Mouse (Mus musculus) limb, embryonic 10.5 days (tissue): ENCODE results near the gene Ei24. TPM values are rescaled to one million over a fixed set of nuclear protein-coding genes. Genes with fewer than 3 reads are reported as not detected.

ENCODE experiments used
- DNase-seq: peaks from one replicate; pipeline ENCODE4 v3.0.0-alpha.2; 2017; ENCODE audit warnings: low spot score
- H3K27ac ChIP-seq: fragments of 300-500 bp; sonication (generic); 2 replicates; pipeline ENCODE4 v1.5.1; 2016; ENCODE audit warnings: mild to moderate bottlenecking
- H3K27me3 ChIP-seq: fragments of 300-500 bp; sonication (generic); 2 replicates; pipeline ENCODE4 v1.6.1; 2016; ENCODE audit warnings: low read depth, mild to moderate bottlenecking; ENCODE audit not compliant: poor library complexity, severe bottlenecking
- H3K36me3 ChIP-seq: fragments of 300-500 bp; sonication (generic); 2 replicates; pipeline ENCODE4 v1.6.1; 2016; ENCODE audit warnings: mild to moderate bottlenecking, moderate library complexity
- H3K4me1 ChIP-seq: fragments of 300-500 bp; sonication (generic); 2 replicates; pipeline ENCODE4 v1.6.1; 2016
- H3K4me3 ChIP-seq: fragments of 300-500 bp; sonication (generic); 2 replicates; pipeline ENCODE4 v1.5.1; 2016; ENCODE audit warnings: mild to moderate bottlenecking, moderate library complexity
- H3K9me3 ChIP-seq: fragments of 300-500 bp; sonication (generic); replicated peaks from 2 replicates; pipeline ENCODE4 v1.6.1; 2016; ENCODE audit warnings: mild to moderate bottlenecking
- WGBS: fragments of 180-500 bp; shearing (Covaris S2); methylation state at CpG from one replicate; pipeline ENCODE4 v1.1.7; 2016; 5-methylcytosine and 5-hydroxymethylcytosine counted together
- polyA plus RNA-seq: library from polyadenylated mRNA; unstranded; fragments of >200 nt; fragmentation: Nextera tagmentation; extraction: Ambion mirVana; gene quantifications from 2 replicates; pipeline ENCODE4 v1.2.1, GENCODE M21; 2016

The Ei24 gene
- 84.3 and 91.1 TPM in 2 replicates for polyA plus RNA-seq

DNA sequence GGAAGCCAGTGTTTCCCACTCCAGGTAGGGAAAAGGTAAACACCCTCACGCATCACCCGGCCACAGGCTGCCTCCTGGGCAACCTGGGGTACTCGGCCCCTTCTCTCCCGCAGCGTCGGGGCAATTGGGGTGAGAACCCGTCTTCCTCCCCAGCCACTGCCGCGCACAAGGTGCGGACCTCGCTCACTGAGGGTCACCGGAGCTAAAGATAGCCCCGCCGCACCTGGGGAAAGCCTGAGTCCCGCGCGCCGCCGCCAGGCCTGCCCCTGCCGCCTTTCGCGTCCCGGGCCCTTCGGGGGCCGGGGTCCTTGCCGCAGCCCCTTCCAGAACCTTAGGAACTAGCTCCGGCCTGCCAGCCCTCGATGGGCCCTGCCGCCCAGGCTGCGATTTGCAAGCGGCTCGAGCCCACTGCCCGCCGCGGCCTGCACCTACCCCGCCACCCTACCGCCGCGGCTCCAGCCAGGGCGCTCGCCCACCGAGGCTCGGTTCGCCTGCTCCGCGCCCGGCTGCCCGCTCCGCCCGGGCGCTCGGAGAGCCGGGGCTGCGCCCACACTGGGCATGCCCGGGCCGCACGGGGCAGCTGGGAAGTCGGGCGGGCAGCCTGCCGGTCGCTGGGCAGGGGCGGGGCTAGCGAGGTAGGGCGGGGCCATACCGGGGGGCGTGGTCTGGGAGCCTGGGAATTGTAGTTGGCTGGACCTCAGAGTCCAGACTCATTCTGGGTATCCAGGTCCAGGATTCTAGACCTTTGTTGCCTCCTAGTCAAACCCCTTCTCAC lies at the start of gene Ei24:
TSS of gene Ei24 (minus strand) at position 613 of the 775 bp plus-strand sequence.
- H3K27ac ChIP-seq, result peak within 1 kb of the TSS; percentile 92
- under 1% methylated on average over 66 of the region's 66 CpGs for WGBS
- H3K36me3 ChIP-seq, result peaks cover 9% of the 10 kb centered on the region
- peak within 1 kb of the TSS; percentile 75 for H3K4me3 ChIP-seq
- H3K27me3 ChIP-seq, result no peaks in the 10 kb centered on the region
- peaks cover 13% of the 10 kb centered on the region for H3K4me1 ChIP-seq
- peak; percentile 96 for DNase-seq
- no peaks in the 10 kb centered on the region for H3K9me3 ChIP-seq

DNA sequence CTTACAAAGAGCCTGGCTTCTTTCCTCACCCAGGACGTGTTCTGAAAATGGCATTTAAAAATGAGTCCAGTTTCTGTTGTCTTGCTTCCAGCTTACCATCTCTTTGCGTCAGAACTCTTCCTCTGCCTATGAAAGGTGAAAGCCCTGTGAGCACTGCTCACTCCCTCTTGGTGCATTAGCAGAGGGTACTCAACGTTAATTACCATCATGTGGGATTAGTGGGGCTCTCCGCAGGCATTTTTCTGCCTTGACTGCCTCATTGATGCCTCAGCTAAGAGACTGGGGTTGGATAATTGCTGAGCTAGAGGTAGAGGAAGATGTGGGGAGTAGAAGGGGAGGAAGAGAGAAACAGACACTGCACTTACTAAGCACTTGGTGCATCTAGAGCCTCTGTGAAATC lies 49.2 kb upstream of the Ei24 start:
- Histone ChIP-seq H3K27me3 (no peaks in the 10 kb centered on the region), H3K4me1 (no peaks in the 10 kb centered on the region), H3K9me3 (no peaks in the 10 kb centered on the region), H3K36me3 (no peaks in the 10 kb centered on the region), H3K4me3 (no peak overlapping the region), H3K27ac (no peak overlapping the region)
- 44% methylated on average over 4 of the region's 4 CpGs for WGBS
- DNase-seq, result no peak

DNA sequence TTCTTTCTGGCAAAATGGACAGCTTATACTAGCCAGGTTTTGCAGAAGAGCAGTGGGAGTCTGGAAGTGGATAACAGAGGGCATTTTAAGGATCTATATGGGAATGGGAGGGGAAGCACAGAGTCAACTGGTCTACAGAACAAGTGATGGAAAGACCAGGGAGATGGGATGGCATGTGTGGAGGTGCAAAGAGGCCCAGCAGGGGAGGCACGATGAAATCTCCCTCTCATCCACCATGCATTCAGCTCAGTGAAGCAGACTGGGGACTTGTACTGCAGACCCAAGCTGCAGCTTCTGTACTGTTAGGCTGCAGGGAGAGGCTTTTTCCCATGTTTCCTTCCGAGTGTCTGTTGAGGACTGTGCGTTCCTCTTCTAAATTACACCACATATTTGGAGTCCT lies 36.7 kb upstream of the Ei24 start:
- no peaks in the 10 kb centered on the region for H3K36me3 ChIP-seq
- H3K27me3 ChIP-seq, result peaks cover 45% of the 10 kb centered on the region
- H3K9me3 ChIP-seq, result no peaks in the 10 kb centered on the region
- 48% methylated on average over 3 of the region's 3 CpGs for WGBS
- H3K4me3 ChIP-seq, result peak overlapping the region; percentile 62; the same call in 1 of the 2 replicates
- H3K27ac ChIP-seq, result no peak overlapping the region
- peaks cover 19% of the 10 kb centered on the region for H3K4me1 ChIP-seq
- no peak for DNase-seq

DNA sequence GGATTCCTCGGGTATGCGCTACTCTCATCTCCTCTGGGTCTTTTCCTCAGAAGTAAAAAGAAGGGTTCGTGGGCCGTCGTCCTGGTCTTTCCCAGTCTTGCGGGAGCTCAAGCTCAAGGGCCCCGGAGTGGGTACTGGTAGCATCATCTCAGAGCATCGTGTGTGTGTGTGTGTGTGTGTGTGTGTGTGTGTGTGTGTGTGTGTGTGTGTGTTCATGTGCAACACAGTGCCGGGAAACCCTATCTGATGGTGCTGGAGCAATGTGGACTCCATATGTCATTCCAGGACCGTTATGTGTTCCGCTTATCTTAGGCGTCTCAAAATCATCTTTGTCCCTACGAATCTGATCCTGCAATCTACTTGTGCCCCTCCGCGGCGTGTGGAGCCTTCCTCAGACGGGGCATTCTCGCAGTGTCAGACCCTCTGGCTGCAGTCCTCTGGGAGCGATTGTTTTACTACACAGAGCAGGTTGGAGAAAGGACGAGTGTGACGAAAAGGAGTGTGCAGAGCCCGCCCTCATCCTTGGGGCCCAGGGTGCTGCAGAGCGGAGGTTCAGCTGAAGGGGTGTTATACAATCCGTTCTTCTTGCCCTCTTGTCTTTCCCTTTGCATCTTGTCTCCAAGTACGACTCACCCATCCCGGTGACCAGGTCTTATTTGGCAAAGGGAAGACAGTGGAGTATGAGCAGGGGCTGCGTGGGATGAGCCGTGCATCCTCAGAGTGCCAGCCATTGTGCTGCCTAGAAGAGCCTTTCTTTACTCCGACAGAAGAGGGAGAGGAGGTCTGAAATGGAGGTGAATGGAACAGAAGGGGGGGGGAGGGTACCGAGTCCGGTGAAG lies 36.1 kb upstream of the Ei24 start:
- peak overlapping the region; percentile 56 for H3K27ac ChIP-seq
- H3K4me3 ChIP-seq, result peak overlapping the region; percentile 62
- 4% methylated on average over 31 of the region's 31 CpGs for WGBS
- no peaks in the 10 kb centered on the region for H3K9me3 ChIP-seq
- peaks cover 45% of the 10 kb centered on the region for H3K27me3 ChIP-seq
- H3K36me3 ChIP-seq, result no peaks in the 10 kb centered on the region
- DNase-seq, result peak; percentile 45
- peaks cover 19% of the 10 kb centered on the region for H3K4me1 ChIP-seq

DNA sequence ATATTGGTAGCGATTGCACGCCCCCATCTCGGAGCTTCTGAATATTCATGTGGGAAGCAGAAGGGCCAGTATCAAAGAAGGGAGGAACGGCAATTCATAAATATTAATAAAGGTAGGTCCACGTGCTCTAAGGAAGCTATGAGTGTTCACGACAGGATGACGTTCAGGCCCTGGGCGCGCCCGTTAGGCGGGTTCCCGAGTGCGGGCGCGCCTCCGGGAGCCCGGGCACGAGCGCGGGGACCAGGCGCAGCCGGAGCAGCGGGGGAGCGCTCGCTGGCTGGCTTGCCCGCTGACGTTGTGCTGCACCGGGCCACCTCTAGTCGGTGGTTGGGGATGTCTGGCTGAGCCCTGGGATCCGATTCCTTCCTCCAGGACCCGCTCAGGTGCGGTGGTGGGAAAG lies 35.3 kb upstream of the Ei24 start:
- H3K4me3 ChIP-seq, result peak overlapping the region; percentile 62
- H3K4me1 ChIP-seq, result peaks cover 19% of the 10 kb centered on the region
- 1% methylated on average over 32 of the region's 32 CpGs for WGBS
- peaks cover 45% of the 10 kb centered on the region for H3K27me3 ChIP-seq
- peak; percentile 84 for DNase-seq
- no peaks in the 10 kb centered on the region for H3K9me3 ChIP-seq
- H3K36me3 ChIP-seq, result no peaks in the 10 kb centered on the region
- peak overlapping the region; percentile 56; the same call in 1 of the 2 replicates for H3K27ac ChIP-seq

DNA sequence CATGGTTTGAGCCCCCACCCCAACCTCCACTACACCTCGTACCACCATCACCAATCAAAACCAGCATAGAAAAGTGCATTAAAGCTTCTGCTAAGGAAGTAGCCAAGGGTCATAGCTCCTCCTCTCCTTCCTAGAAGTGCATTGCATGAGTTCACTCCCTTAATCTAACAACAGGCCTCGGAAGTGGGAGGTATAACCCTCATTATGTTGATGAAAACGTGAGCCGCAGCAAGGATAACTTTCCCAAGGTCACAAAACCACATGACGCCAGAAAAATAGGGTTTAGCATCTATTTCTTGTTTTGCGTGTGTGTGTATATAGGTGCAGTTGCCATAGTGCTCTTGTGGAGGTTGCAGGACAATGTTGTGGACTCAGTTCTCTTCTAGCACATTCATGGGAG lies 34.2 kb upstream of the Ei24 start:
- no peaks in the 10 kb centered on the region for H3K9me3 ChIP-seq
- H3K27ac ChIP-seq, result no peak overlapping the region
- no peaks in the 10 kb centered on the region for H3K36me3 ChIP-seq
- no peak for DNase-seq
- H3K27me3 ChIP-seq, result peaks cover 45% of the 10 kb centered on the region
- 86% methylated on average over 6 of the region's 6 CpGs for WGBS
- H3K4me3 ChIP-seq, result no peak overlapping the region
- H3K4me1 ChIP-seq, result peaks cover 19% of the 10 kb centered on the region

DNA sequence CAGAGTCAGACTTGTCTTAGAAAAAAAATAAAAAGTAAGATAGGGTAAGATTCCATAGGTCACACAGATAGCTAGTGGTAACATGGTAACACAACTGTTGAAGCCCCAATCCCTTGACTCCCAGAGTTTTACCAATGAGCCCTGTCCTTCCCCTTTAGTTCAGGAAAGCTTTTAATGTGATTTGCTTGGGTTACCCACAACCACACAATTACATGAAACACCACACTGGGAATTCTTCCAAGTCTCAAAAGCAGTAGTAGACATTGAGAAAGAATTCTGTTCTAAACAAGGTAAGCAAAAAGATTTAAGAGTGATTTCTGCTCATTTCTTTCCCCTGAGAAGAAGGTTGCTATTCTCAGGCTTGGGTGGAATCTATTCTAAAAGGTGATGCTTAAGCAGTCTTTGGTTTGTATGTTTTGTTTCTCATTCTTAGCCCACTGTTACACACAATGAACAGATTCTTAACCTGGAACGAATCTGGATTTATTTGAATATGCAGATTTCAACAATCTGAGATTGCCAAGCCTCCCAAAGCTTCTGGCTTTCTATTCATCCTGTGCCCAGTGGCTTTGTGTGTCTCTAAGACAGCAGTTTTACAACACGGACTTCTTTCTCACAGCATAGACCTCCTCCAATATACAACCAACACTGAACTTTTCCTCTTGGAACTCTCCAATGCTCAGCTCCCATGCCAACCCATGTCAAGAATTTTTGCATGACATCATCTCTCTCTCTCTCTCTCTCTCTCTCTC lies 29.6 kb upstream of the Ei24 start:
- 54% methylated on average over 2 of the region's 2 CpGs for WGBS
- Histone ChIP-seq H3K27me3 (peaks cover 6% of the 10 kb centered on the region; the same call in 1 of the 2 replicates), H3K27ac (no peak overlapping the region), H3K4me1 (peaks cover 7% of the 10 kb centered on the region), H3K36me3 (no peaks in the 10 kb centered on the region), H3K4me3 (no peak overlapping the region), H3K9me3 (no peaks in the 10 kb centered on the region)
- DNase-seq, result no peak

DNA sequence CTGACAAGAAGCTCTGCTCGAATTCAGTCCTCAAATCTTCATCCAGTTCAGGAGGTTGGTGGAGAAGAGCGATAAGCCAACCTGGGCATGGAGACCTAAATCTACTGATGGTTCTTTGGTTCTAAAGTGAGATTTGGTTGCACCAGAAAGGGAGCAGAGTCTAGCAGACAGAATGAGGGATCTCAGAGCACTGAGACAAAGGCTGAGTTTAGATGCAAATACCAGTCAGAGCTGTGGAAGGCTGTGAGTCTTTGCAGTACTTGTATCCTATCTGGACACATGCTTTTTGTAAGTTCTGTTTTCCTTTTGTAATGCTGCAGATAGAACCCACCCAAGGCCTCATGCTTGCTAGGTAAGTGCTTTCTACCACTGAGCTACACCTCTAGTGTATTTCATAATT lies 24.8 kb upstream of the Ei24 start:
- peak overlapping the region; percentile 86 for H3K27ac ChIP-seq
- H3K4me3 ChIP-seq, result peak overlapping the region; percentile 29
- WGBS, result 34% methylated on average over 2 of the region's 2 CpGs

DNA sequence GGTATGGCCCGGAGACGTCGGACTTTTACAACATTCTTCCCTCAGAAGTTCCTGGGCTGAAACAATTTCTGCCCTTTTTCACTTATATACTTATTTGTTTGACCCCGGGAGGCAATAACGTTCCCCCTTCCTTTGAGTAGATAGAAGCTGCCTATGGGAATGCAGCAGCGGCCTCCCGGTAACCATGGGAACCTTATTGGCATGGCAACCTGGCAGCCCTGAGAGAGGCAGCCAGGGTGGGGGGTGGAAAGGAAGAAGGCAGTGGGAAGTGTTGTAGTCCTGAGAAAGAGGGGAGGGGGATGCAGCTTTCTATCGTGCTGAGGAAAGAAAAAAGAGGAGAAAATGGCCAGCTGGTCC lies 24.4 kb upstream of the Ei24 start, which contains the start of gene Fez1:
TSS of gene Fez1 (plus strand) at position 221 of the 357 bp plus-strand sequence.
- H3K27me3 ChIP-seq, result no peaks in the 10 kb centered on the region
- H3K9me3 ChIP-seq, result no peaks in the 10 kb centered on the region
- peak within 1 kb of the TSS; percentile 29 for H3K4me3 ChIP-seq
- H3K36me3 ChIP-seq, result no peaks in the 10 kb centered on the region
- WGBS, result 4% methylated on average over 8 of the region's 8 CpGs
- H3K27ac ChIP-seq, result peak within 1 kb of the TSS; percentile 86
- peak; percentile 89 for DNase-seq
- peaks cover 14% of the 10 kb centered on the region for H3K4me1 ChIP-seq

More for the DNA sequence above, 24.8 kb upstream of the Ei24 start:
- DNase-seq, result no peak
- no peaks in the 10 kb centered on the region for H3K36me3 ChIP-seq
- H3K9me3 ChIP-seq, result no peaks in the 10 kb centered on the region
- H3K4me1 ChIP-seq, result peaks cover 14% of the 10 kb centered on the region
- no peaks in the 10 kb centered on the region for H3K27me3 ChIP-seq

DNA sequence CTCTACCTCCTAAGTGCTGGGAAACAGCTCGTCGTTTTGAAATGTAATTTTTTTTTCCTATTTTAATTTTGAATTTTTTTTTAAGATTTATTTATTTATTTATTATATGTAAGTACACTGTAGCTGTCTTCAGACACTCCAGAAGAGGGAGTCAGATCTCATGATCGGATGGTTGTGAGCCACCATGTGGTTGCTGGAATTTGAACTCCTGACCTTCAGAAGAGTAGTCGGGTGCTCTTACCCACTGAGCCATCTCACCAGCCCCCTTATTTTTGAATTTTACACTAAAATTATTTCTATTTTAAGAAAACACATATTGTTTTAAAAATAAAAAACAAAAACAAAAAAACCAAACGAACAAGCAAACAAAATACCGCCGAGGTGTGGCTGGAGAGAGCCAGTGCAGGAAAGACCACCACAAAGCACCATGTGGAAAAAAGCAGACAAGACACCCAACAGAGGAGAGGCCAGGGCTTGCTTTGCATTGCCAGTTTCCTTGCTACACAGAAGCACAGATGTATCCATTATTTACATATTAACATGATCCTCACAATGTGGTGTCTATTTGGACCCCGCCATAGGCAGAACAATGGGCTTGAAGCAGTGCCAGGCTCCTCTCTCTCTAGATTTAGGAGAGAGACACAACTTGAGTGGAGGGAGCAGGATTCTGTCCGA lies 23.9 kb upstream of the Ei24 start:
- DNase-seq, result no peak
- Histone ChIP-seq H3K9me3 (no peaks in the 10 kb centered on the region), H3K4me3 (peak overlapping the region; percentile 29), H3K36me3 (no peaks in the 10 kb centered on the region), H3K27ac (peak overlapping the region; percentile 86), H3K4me1 (peaks cover 14% of the 10 kb centered on the region), H3K27me3 (no peaks in the 10 kb centered on the region)
- WGBS, result 51% methylated on average over 9 of the region's 9 CpGs

DNA sequence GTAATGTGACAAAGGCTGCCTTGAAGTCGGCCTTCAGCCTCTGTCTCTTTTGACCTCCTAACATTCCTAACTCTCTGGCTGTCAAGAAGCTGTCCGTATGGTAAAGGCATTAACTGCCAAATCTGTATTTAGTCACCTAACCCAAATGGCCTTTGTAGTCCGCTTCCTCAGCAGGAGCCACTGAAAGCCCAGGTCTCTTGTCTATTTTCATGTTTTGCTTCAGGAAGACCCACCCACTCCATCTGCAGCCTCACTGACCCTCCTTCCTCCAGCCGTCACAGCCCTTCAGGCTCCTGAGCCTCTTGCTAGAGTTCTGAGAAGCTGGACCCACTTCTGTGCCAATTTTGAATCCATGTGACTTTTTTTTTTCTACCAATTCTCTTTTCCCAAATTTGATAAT lies 21.7 kb upstream of the Ei24 start:
- Histone ChIP-seq H3K9me3 (no peaks in the 10 kb centered on the region), H3K4me1 (peaks cover 14% of the 10 kb centered on the region), H3K4me3 (no peak overlapping the region), H3K36me3 (no peaks in the 10 kb centered on the region), H3K27ac (no peak overlapping the region), H3K27me3 (no peaks in the 10 kb centered on the region)
- no peak for DNase-seq
- WGBS, result 58% methylated on average over 4 of the region's 4 CpGs

DNA sequence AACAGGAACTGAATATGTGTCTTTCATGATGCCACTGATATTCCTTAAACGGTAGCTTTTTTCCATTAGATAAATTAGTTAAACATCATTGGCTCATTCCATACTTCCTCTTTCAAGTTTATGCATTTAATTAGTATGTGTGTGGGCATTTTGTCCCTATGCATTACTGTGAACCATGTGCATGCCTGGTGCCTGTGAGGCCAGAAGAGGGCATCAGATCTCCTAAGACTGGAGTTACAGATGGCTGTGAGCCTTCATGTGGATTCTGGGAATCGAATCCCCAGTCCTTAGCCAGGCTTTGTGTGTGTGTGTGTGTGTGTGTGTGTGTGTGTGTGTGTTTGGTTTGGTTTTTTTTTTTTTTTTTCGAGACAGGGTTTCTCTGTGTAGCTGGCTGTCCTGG lies 17.3 kb upstream of the Ei24 start:
- H3K27ac ChIP-seq, result no peak overlapping the region
- no peaks in the 10 kb centered on the region for H3K4me1 ChIP-seq
- no peaks in the 10 kb centered on the region for H3K27me3 ChIP-seq
- no peaks in the 10 kb centered on the region for H3K9me3 ChIP-seq
- DNase-seq, result no peak
- no peak overlapping the region for H3K4me3 ChIP-seq
- WGBS, result 82% methylated on average over 3 of the region's 3 CpGs
- H3K36me3 ChIP-seq, result no peaks in the 10 kb centered on the region
